Mouse (Mus musculus) inflammation-experienced regulatory T-cells, adult 6 months (primary cell): ENCODE measurements around the gene Rc3h1. TPM values are rescaled to one million over a fixed set of nuclear protein-coding genes. Genes with fewer than 3 reads are reported as not detected.
"Not testable (repeated sequence)": the region's sequence is repeated elsewhere in the genome, so short reads cannot be mapped to it uniquely, and the experiment has no call there.

ENCODE experiments used
- ATAC-seq: one replicate; pipeline ENCODE4 v1.8.0; 2017
- polyA plus RNA-seq, 3 experiments: library from polyadenylated mRNA; unstranded; fragments of 100-300 nt; shearing (Covaris generic); gene quantifications; one replicate each; pipeline ENCODE4 v1.2.1; 2017

Rc3h1 gene
- polyA plus RNA-seq: 10 to 100 TPM; 11.8 to 13.2 (median 12.3) TPM

DNA sequence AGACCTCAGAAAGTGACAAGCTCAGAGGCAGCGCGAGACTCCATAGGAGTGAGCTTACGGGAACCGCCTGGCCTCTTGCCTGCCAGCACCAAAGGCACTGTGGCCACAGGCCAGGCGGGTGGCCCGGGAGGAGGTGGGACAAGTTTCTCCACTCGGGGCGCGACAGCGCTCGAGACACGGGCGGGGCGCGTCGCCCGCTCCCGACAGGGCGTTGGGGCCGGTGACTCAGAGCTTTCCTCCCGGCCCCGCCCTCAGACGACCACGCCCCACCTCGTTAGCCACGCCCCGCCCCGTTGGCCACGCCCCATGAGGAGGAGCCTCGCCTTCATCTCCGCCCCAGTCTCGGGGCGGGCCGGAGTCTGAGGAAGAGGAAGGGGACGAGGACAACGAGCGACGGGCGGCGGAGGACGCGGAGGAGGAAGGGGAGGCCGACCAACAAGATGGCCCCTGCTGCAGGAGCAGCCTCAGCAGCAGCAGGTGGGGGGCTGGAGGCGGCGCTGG is at the start of gene Rc3h1:
Gene Rc3h1 (plus strand): TSS at position 362 of the 501 bp plus-strand sequence.
- ATAC-seq: peak; percentile 94

- no peak for ATAC-seq
Observed at GRCm38 (mm10) chr1:160858132-160858531, 48.1 kb upstream of the Rc3h1 start.

DNA sequence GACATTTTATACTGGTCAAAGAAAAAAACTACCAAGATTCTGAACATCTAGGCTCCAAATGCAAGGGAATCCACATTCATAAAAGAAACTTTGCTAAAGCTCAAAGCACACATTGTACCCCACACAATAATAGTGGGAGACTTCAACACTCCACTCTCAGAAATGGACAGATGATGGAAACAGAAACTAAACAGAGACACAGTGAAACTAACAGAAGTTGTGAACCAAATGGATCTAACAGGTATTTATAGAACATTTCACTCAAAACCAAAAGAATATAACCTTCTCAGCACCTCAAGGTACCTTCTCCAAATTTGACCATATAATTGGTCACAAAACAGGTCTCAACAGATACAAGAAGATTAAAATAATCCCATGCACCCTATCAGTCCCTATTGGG is 46.3 kb upstream of the Rc3h1 start:
- not testable (repeated sequence) for ATAC-seq

DNA sequence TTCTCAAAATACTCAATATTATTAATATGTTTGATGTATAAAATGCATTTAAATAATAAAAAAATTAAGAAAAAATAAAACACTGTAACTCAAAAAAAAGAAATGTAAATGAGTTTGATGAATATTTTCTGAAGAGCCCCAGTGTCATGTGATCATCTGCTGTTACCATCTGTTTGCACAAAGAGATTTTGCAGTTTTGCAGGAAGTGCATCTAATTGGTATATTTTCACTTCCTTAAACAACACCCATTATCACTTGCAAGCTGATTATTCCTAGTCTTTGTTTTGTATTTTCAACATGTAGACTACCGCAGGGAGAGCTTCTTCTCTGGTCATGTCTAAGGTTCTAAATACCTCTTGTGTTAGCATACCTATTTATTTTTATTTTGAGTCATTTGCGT is 45.1 kb upstream of the Rc3h1 start:
- ATAC-seq: no peak

GRCm38 (mm10) chr1:160861632-160862031 is 44.6 kb upstream of the Rc3h1 start:
- ATAC-seq: no peak

DNA sequence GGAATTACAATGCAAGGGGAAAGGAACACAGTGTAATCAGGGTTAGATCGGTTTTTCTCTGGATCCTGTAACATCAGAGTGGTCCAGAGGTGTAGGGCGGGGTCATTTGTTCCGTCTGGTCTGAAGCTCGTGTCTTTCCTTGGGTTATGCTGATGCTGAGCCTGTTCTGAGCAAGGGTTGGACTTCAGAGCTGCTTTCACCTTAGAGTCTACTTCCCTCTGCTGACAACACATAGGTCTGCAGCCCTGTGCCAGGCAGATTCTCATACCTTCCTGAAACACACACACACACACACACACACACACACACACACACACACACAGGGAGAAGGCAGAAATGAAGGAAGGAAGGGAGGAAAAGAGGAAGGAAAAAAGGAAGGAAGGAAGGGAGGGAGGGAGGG is 43.2 kb upstream of the Rc3h1 start:
- ATAC-seq: peak; percentile 100

- no peak for ATAC-seq
Observed at GRCm38 (mm10) chr1:160874757-160875156, 31.5 kb upstream of the Rc3h1 start.

DNA sequence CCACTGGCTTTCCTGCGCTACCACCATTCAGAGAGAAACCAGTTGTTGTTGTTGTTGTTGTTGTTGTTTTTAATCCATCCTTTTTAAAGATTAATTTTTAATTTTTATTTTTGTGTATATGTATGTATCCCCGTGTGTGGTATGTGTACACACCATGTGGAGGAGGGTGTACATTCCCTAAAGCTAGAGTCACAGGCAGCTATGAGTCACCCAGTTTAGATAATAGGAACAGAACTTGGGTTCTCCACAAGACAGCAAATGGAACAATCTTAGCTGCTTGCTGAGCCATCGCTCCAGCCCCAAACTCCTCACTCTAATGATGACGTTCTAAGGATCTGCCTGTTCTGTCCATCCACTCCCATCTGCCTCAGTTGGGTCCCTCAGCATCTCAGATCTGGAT is 29.2 kb upstream of the Rc3h1 start:
- ATAC-seq: no peak

DNA sequence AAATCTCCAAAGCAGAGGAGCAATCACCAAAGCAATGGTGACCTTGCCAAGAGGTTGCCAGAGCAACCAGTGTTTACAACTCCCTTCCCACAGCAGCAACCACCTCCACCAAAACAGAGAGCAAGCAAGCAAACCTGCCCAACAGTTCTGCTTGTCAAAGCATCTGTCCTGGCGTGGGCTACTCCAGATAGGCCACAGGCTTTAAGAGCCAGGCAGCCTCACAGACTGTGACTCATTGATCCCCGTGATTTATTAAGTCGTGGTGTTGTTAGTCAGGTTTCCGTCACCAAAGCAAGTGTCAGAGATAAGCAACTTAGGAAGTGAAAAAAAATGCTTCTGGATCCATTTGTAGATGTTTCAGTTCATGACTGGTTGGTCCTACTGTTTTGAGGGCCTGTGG is 27.7 kb upstream of the Rc3h1 start:
- ATAC-seq: no peak

GRCm38 (mm10) chr1:160881378-160881777 is 24.8 kb upstream of the Rc3h1 start:
- not testable (repeated sequence) for ATAC-seq

- ATAC-seq: no peak
Observed at GRCm38 (mm10) chr1:160881968-160882367, 24.2 kb upstream of the Rc3h1 start.

DNA sequence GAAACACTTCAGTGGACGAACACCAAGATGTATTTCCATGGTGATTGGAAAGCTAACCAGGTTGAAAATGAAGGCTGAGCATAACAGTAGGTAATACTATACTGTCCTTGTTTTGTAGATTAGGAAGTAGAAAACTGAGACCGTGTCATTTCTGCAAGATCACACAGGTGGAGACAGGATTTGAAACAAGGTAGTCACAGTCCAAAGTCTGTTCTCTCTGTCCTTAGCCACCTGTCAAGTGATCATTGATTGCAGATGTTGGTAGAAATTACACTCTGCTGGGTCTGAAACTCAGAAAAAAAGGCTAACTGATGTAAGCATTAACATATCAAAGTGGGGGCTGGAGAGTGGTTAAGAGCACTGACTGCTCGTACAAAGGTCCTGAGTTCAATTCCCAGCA is 21.9 kb upstream of the Rc3h1 start:
- ATAC-seq: no peak

DNA sequence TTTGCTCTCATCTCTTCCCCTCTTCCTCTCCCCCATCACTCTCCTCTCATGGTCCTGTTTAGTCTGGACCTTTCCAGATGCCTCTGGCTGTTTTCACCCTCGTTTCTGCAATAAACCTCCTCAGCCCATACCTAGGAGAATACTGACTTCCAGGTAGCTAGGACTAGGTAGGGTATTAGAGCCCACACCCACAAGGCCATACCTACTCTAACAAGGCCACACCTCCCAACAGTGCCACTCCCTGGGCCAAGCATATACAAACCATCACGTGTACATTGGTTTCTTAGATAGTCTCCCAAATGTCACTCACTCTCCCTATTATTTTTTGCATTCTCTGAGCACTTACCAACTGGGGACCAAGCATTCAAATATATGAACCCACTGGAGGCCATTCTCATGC is 21.2 kb upstream of the Rc3h1 start:
- ATAC-seq: no peak

- ATAC-seq: no peak
Observed at GRCm38 (mm10) chr1:160899701-160900100, 6.5 kb upstream of the Rc3h1 start.

GRCm38 (mm10) chr1:160904047-160904446 is 2.2 kb upstream of the Rc3h1 start:
- ATAC-seq: no peak

GRCm38 (mm10) chr1:160906558-160907481 is 602 bp downstream of the Rc3h1 start:
- ATAC-seq: peak; percentile 7

DNA sequence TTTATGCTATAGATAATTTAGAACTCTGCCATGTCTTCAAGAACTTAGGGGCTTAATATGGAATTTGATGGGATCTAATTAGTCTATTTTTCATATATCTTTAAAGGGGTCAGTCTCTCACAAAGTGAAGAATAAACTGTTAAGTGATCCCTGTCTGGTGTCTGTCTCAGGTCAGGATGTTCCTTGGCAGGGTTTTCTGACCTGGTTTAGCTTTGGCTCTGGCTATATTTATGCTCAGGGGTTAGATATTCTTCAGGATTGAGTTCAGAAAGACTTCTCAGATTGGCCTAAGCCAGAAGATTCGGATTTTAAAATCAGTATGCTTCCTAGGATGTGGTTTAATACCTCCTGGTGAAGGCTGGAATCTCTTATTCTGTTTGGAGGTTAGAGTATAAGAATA is 4.0 kb downstream of the Rc3h1 start:
- no peak for ATAC-seq

- ATAC-seq: no peak
Observed at GRCm38 (mm10) chr1:160910812-160911211, 4.6 kb downstream of the Rc3h1 start.

DNA sequence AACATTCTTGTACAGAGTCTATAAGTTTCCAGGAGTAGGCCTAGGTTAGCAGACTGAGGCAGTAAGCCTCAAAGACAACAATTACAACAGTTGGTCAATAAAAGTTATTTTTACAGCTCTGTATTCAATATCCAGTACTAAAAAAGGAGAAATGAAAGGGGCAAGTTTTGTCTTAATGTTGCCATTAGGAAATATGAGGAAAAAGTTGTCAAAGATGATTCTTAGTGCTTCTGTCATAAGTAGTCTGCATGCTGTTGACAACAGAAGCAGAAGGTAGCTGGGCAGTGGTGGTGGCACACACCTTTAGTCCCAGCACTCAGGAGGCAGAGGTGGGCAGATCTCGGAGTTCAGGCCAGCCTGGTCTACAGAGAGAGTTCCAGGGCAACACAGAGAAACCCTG is 13.2 kb downstream of the Rc3h1 start:
- no peak for ATAC-seq

DNA sequence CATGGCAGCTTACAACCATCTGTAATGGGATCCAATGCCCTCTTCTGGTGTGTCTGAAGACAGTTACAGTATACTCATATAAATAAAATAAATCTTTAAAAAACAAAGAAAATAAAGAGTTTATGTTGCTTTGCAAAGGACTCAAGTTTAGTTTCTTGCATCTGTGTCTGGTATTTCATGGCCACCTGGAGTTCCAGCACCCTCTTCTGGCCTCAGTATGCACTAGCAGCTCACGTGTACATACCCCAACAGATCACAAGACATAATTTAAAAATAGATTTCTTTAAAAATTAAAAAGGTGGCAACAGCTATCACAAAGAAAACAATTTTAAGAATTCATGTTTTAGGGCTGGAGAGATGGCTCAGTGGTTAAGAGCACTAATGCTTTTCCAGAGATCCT is 15.7 kb downstream of the Rc3h1 start:
- no peak for ATAC-seq

DNA sequence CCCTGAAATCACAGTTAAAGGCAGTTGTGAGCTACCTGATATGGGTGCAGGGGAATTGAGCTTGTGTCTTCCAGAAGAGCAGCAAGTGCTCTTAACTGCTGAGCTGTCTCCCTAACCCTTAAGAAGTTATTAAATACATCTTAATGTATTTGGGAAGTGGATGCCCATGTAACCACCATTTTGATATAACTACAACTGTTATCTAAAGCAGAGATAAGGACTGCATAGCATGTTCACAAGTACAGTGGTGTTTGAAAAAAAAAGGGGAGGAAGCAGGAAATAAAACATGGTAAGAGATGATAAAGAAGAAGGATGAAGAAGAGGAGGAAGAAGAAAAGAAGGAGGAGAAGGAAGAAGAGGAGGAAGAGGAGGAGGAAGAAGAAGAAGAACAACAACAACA is 25.1 kb downstream of the Rc3h1 start:
- no peak for ATAC-seq

DNA sequence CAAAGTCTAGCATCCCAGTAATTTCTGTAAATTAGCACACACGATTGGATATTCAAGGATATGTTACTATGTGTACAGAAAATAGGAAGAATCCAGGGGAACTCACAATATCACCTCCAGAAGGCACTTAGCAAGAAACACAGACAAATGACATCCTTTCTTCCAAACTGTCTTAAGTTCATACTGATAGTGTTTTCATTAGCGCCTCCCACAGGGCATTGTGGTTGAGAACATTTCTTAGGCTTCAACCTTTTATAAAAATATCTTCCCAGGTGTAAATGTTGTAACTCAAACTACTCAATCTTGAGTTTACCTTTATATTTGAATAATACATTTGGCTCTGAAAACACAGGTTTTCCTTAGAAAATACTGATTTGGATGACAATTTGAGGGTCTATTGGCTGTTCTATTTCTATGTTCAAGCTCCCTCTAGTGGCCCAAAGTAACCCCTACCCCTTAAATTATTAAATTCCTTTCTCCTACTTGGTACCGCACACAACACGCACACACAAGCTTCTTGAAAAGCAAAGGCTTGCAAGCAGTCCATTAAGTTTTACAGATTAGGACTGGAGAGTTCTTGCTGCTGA is 27.8 kb downstream of the Rc3h1 start:
- no peak for ATAC-seq

DNA sequence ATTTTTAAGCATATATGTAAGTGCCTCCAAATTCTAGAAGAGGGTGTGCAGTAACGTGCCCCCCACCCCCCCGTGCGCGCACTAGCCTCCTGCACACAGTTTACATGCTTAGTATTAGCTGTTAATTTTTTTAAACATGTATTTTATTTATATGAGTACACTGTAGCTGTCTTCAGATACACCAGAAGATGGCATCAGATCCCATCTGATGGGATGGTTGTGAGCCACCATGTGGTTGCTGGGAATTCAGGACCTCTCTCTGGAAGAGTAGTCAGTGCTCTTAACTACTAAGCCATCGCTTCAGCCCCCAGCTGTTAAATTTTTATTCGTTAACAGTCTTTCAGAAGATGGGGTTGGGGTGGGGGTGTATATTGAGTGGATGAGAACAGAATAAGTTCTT is 29.3 kb downstream of the Rc3h1 start:
- no peak for ATAC-seq

- no peak for ATAC-seq
Observed at GRCm38 (mm10) chr1:160963199-160963598, 57.0 kb downstream of the Rc3h1 start.
